Mouse (Mus musculus) cerebellum, adult 9-11 months (tissue): ENCODE results near the gene Stx19.

ENCODE experiments used
- DNase-seq: peaks from one replicate; pipeline ENCODE4 v3.0.0; 2022

The Stx19 gene

GRCm38 (mm10) chr16:62814491-62814890 lies at the start of gene Stx19:
TSS of gene Stx19 (plus strand) at chr16:62814676.
- no peak for DNase-seq

GRCm38 (mm10) chr16:62773462-62773861 lies 41.0 kb upstream of the Stx19 start:
- no peak for DNase-seq

DNA sequence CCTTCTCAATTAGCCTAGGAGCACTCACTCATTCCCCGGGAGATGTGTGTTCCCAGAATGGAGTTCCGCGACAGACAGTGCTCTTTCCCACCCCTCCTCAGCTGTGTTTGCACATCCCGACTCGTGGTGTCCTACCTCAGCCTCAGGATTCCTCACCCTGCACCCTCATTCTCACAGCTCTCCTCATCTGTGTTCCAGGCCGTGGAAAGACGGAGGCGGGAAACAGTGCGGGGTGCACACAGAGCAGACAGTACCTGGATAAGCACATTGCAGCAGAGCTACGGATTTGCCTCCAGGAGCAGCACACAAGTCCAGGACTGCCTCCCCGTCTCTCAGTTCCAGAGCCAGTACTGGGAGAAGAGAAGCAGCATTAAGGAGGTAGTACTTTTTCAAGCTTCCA lies 38.4 kb upstream of the Stx19 start:
- DNase-seq = no peak

DNA sequence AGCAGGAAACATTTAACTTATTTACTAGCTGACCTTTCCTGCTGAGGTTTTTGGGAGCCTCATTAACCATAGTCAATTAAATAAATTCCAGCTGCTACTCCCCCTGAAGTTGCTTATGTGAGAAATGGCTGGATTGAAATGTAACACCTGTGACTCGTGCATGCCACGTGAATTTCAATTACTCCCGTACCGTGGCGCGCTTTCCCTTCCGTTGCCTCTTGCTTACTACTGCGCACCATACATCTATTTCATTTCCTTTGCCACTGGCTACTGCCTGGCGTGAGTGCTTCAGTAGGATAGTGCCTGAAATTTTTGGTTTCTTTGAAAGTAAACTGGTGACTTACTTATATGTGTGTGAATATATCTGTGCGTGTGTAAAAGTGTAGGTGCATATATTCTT lies 36.2 kb upstream of the Stx19 start:
- DNase-seq = no peak

GRCm38 (mm10) chr16:62782229-62782628 lies 32.2 kb upstream of the Stx19 start:
- no peak for DNase-seq

- peak; percentile 95 for DNase-seq
These were observed 27.7 kb upstream of the Stx19 start, which contains the start of gene Nsun3 for GRCm38 (mm10) chr16:62786621-62787331. TSS of gene Nsun3 (minus strand) at chr16:62786818.

DNA sequence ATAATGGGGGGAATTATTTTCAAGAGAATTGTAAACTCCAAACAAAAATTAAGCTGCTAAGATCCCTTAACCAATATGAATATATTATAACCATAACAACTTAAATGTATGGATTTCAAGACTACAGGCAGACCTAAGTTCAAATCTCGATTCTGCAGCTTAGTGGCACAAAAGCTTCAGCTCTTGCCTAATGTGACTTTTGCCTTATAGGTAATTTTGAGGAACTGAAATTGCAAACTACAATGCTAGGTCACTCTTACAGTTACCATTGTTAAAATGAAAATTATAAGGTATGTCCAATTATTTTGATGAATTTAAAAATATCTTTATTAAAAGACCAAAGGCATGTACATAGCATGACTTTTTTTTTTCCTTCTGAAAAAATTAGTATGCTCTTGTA lies 17.9 kb upstream of the Stx19 start:
- no peak for DNase-seq

DNA sequence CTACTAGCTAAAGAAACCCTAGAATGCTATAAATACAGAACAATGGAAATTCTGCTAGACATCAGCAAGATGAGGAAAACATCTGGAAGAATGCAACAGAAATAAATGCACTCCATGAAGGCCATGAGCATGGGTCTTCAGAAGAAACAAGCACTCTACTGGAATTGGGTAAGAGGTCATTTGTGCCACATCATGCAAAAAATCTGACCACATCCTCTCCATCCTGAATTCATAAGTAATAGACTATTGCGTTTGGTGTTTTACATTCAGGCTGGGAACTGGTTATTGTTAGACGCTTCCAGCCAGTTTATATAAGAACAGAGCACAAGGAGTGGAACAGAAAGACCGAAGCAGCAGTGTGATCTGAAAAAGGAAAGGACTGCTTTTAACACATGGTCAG lies 15.7 kb upstream of the Stx19 start:
- no peak for DNase-seq

- DNase-seq = no peak
These were observed 15.1 kb upstream of the Stx19 start for GRCm38 (mm10) chr16:62799426-62799825.

DNA sequence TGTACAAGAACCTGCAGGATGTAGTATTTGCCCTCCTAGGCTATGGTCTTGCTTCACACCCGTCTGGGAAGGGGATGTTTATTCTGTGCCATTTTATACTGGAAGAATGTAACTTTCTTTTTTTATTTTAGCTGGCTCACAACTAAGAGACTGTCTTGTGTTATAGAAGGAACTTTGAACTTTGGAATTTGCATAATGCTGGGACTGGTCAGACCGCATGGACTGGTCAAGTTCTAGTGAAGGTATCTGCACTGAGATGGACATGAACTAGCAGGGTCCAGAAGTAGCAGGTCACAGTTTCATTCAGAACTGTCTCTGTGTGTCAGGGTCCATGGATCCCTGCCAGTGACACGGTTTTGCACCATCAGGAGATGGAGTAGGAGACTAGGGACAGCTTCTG lies 14.6 kb upstream of the Stx19 start:
- DNase-seq = no peak

DNA sequence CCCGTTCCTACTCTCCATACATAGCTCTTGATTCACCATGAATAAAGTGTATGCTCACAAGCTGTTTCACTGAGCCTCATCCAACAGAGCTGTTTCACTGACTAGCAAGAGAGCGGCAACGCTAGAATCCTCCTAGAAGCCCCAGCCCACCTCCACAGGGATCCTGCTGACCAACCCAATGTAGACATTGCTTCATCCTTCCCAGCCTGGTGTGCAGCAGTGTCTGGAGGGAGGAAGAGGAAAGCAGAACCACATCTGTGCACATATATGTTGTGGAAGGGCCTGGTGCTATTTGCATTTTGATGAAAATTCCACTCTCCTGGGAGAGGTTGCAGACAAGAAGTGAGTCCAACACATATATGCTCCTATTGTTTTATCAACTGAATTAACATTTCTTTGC lies 9.9 kb upstream of the Stx19 start:
- DNase-seq = no peak

- DNase-seq = no peak
These were observed 7.1 kb upstream of the Stx19 start for GRCm38 (mm10) chr16:62807249-62807979.

GRCm38 (mm10) chr16:62810855-62811254 lies 3.6 kb upstream of the Stx19 start:
- DNase-seq = no peak

DNA sequence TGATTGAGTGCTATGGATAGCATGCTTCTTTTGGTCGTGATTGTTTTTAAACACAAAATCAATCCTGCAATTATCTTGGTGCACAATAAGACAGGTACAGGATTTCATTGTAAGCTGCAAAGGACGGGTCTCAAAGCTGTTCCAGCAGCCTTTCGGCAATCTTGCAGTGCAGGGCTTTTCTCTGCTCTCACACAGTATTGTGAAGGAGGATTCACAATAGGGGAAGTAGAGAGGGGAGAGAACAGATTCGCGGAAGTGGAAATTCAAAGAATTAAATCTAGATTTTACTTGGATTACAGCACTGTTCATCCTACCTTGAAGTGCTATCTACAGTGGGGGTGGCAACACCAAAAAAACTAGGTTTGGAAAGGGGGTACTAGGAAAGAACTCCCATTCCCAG lies 686 bp upstream of the Stx19 start:
- no peak for DNase-seq

GRCm38 (mm10) chr16:62822472-62822871 lies 8.0 kb downstream of the Stx19 start:
- DNase-seq = no peak

- DNase-seq = no peak
These were observed 11.9 kb downstream of the Stx19 start for GRCm38 (mm10) chr16:62826156-62827001.

GRCm38 (mm10) chr16:62832027-62832426 lies 17.6 kb downstream of the Stx19 start:
- no peak for DNase-seq

- peak; percentile 34 for DNase-seq
These were observed 18.0 kb downstream of the Stx19 start for GRCm38 (mm10) chr16:62832481-62832880.

- no peak for DNase-seq
These were observed 19.7 kb downstream of the Stx19 start for GRCm38 (mm10) chr16:62834016-62834735.

DNA sequence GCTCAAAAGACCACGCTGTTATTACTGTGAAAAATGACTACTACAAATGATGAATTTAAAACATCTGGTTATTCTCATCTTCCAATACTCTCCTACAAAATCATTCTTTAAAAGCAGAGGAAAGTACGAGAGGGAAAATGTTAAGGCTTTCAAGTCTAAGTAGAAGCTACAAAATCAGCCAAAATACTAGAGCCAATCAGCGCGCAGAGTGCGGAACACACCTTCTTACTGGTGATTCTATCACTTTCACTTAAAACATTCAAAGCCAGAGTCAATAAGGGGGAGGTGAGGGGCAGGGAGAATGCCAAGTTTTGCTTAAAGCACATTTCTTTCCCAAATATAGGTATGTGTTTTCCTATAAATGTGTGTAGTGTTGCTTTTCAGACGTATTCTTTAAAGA lies 30.9 kb downstream of the Stx19 start:
- DNase-seq = no peak

- peak; percentile 96 for DNase-seq
These were observed 32.2 kb downstream of the Stx19 start, which contains the start of gene Arl13b for GRCm38 (mm10) chr16:62846498-62847312. TSS of gene Arl13b (minus strand) at chr16:62847040.
